Mouse (Mus musculus): ENCODE data around the gene Clk3.

- TF ChIP-seq ZNF384 (IDR thresholded peaks at IDR 0.05; ENCODE audit: low read depth, low read length) = no peak
- TF ChIP-seq HCFC1 (IDR thresholded peaks at IDR 0.05; ENCODE audit: borderline replicate concordance, insufficient read depth, low read length) = no peak; the same call in 1 of the 2 replicates
- TF ChIP-seq ZC3H11A (IDR thresholded peaks at IDR 0.05; ENCODE audit: borderline replicate concordance, low read depth, low read length) = no peak
- TF ChIP-seq MAFK (IDR thresholded peaks at IDR 0.05; ENCODE audit: insufficient read depth, low read depth, low read length) = no peak
Observed at GRCm38 (mm10) chr9:57708720-57709274, 56.9 kb downstream of the Clk3 start.

Measured in ES-E14 (cell line).